Mouse (Mus musculus) liver, postnatal 0 days (tissue): Measurements from ENCODE around the gene Dgkz. TPM values are rescaled to one million over a fixed set of nuclear protein-coding genes. Genes with fewer than 3 reads are reported as not detected.

Experiments used
- ATAC-seq: fragments of 200-750 bp; cut with Nextera tagmentation; 2 replicates; pipeline ENCODE4 v1.8.0; 2017; ENCODE audit warnings: mild to moderate bottlenecking, moderate library complexity
- DNase-seq: peaks from one replicate; pipeline ENCODE4 v3.0.0-alpha.2; 2016
- H3K27ac ChIP-seq: fragments of 300-500 bp; sonication (generic); 2 replicates; pipeline ENCODE4 v1.5.1; 2014; ENCODE audit warnings: antibody characterized with exemption, moderate library complexity, mild to moderate bottlenecking, low read depth
- H3K27me3 ChIP-seq: fragments of 300-500 bp; sonication (generic); 2 replicates; pipeline ENCODE4 v1.6.1; 2014; ENCODE audit warnings: low read length, control low read depth, mixed read lengths; ENCODE audit not compliant: insufficient read depth
- H3K36me3 ChIP-seq: fragments of 300-500 bp; sonication (generic); replicated peaks from 2 replicates; pipeline ENCODE4 v1.6.1; 2014; ENCODE audit warnings: mild to moderate bottlenecking, control low read depth, low read length, moderate library complexity, mixed read lengths; ENCODE audit not compliant: insufficient read depth
- H3K4me1 ChIP-seq: fragments of 300-500 bp; sonication (generic); 2 replicates; pipeline ENCODE4 v1.6.1; 2014; ENCODE audit warnings: antibody characterized with exemption, mild to moderate bottlenecking, control low read depth; ENCODE audit not compliant: insufficient read depth
- H3K4me2 ChIP-seq: fragments of 300-500 bp; sonication (generic); 2 replicates; pipeline ENCODE4 v1.6.1; 2014; ENCODE audit warnings: low read depth, mild to moderate bottlenecking, low read length, moderate library complexity, mixed read lengths
- H3K4me3 ChIP-seq: fragments of 300-500 bp; sonication (generic); 2 replicates; pipeline ENCODE4 v1.5.1; 2014; ENCODE audit warnings: low read depth, low read length
- H3K9ac ChIP-seq: fragments of 300-500 bp; sonication (generic); replicated peaks from 2 replicates; pipeline ENCODE4 v1.6.1; 2014; ENCODE audit warnings: mild to moderate bottlenecking, moderate library complexity
- H3K9me3 ChIP-seq: fragments of 300-500 bp; sonication (generic); 2 replicates; pipeline ENCODE4 v1.6.1; 2016; ENCODE audit warnings: mild to moderate bottlenecking, control low read depth, low read length, mixed read lengths
- CTCF ChIP-seq: sonication (generic); IDR thresholded peaks from 2 replicates; pipeline ENCODE4 v1.5.1; 2016; ENCODE audit warnings: antibody characterized with exemption, low read depth
- EP300 ChIP-seq: IDR thresholded peaks from 2 replicates; pipeline ENCODE4 v1.6.1; 2016; ENCODE audit warnings: antibody characterized with exemption, low read depth, mild to moderate bottlenecking
- WGBS: fragments of 180-500 bp; shearing (Covaris S2); extraction: QIAGEN DNeasy Blood & Tissue Kit; methylation state at CpG from one replicate; pipeline ENCODE4 v1.1.7; 2014; ENCODE audit not compliant: insufficient replicate concordance; 5-methylcytosine and 5-hydroxymethylcytosine counted together
- polyA plus RNA-seq: library from polyadenylated mRNA; unstranded; fragments of >200 nt; fragmentation: Nextera tagmentation; extraction: Ambion mirVana; gene quantifications from 2 replicates; pipeline ENCODE4 v1.2.1, GENCODE M21; 2015

Gene Dgkz
- polyA plus RNA-seq, 1 experiment from 2014 or later, result 15.9 TPM

DNA sequence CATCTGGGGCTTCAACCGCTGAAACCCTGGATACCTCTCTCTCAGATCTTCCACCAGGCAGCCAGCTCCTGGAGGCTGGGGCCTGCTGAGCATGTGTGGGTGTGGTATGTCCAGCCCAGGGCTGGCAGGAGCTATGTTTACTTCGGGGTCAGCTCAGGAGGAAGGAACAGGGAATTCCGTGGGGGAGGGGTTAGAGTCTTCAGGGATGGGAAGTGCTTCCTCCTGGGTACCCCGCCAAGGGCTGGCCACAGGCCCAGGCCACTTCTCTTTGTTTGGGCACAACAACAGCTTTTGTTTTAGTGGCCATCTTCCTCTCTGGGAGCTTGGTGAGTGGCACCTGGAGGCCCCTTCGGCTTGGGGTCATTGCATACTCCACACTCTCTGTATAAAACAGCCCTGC, 21.8 kb downstream of the Dgkz start:
- TF ChIP-seq EP300, result no peak
- TF ChIP-seq CTCF, result 0 out of 2 replicates have a peak, but pooled peaks have one; percentile 16
- Histone ChIP-seq H3K36me3 (no peaks in the 10 kb centered on the region; the same call in none of the 2 replicates), H3K4me1 (peaks cover 80% of the 10 kb centered on the region), H3K27me3 (no peaks in the 10 kb centered on the region), H3K4me2 (no peak overlapping the region), H3K27ac (0 out of 2 replicates have a peak overlapping the region, but pooled peaks have one; percentile 67), H3K4me3 (no peak overlapping the region), H3K9me3 (no peaks in the 10 kb centered on the region), H3K9ac (peak overlapping the region; percentile 30; the same call in 1 of the 2 replicates)
- ATAC-seq, result no peak
- peak; percentile 47 for DNase-seq
- WGBS, result 36% methylated on average over 5 of the region's 5 CpGs

DNA sequence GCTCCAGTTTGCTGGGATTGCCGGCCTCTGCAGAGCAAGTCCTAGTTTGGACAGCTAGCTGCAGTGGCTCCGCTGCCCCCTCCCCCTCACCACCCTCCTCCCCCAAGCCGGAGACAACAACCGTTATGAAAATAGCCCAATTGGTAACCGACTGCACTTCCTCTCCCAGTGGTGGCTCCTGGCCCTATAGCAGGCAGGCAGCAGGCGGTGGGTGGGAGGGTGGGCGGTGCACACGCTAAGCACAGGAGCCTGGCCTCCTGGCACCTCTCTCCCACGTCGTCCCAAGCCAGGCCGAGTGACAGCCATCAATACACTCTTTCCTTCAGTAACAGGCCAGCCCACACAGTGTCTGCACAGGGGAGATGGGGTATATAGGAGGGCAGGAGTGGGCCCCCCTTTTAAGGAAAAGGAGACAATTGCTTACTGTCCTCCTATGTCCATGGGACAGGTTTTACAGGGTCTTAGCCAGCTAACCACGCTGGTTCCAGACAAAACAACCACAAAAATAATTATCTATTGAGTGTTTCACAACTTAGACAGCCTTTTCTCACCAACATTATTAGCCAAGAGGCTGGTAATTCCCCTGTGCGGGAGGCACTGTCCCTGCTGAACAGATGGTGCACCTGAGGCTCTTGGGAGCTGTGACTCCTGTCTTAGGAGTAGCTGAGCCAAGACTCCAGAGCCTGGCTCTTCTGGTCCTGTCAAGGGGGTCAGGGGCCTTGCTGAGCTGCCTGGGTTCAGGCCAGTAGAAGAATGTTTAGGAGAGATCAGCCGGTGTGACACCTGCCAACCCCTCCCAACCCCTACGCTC, 25.2 kb downstream of the Dgkz start:
- H3K9me3 ChIP-seq, result no peaks in the 10 kb centered on the region
- no peaks in the 10 kb centered on the region for H3K27me3 ChIP-seq
- H3K4me1 ChIP-seq, result peaks cover 74% of the 10 kb centered on the region
- H3K27ac ChIP-seq, result peak overlapping the region; percentile 92
- DNase-seq (peak; percentile 82), ATAC-seq (peak; percentile 80)
- H3K4me3 ChIP-seq, result peak overlapping the region; percentile 48
- no peak for TF ChIP-seq EP300
- TF ChIP-seq CTCF, result no peak
- H3K9ac ChIP-seq, result peak overlapping the region; percentile 72
- peaks cover 7% of the 10 kb centered on the region; the same call in 1 of the 2 replicates for H3K36me3 ChIP-seq
- peak overlapping the region; percentile 87 for H3K4me2 ChIP-seq
- 7% methylated on average over 14 of the region's 15 CpGs for WGBS

DNA sequence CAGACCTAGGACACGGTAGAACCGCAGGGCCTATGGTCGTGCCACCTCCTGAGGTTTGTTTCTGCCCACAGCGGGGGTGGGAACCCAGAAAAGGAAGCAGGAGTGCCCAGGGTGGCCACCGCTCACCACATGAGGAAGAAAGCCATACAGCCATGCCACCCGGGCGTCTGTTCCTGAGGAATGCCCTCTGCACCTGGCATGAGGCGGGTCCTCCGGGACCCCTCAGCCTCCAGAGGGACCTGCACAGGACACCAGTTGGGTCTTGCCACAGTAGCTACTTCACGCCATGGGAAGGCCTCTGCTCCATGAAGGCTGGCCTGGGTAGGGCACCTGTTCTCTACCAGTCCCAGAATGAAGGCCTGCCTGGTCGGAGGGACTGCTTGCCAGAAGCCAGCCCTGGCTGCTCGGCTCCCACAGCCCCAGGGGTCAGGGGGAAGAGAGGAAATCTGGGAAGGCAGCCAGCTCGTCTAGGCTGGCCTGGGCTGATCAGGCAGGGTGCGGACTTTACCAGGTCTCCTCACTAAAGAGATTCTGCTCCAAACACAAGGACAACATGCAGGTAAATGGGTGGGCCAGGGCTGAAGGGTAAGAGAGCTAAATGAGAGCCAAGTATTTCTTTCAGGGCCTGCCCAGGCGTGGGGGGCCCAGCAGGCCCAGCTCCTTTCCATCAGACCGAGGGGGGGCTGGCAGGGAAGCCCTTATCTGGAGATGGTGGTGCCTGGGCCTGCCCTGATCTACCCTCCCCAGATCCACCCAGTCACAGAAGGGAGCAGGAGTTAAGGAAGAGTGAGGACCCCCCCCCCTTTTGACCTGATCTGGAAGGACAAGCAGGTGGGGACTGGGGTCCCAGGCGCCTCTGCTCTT, 26.0 kb downstream of the Dgkz start:
- Histone ChIP-seq H3K27me3 (no peaks in the 10 kb centered on the region), H3K9ac (peak overlapping the region; percentile 72), H3K9me3 (no peaks in the 10 kb centered on the region), H3K36me3 (peaks cover 15% of the 10 kb centered on the region), H3K4me2 (peak overlapping the region; percentile 87), H3K4me1 (peaks cover 67% of the 10 kb centered on the region), H3K27ac (peak overlapping the region; percentile 92), H3K4me3 (peak overlapping the region; percentile 48)
- ATAC-seq (peak; percentile 55), DNase-seq (peak; percentile 62)
- no peak for TF ChIP-seq CTCF
- peak; percentile 77 for TF ChIP-seq EP300
- 16% methylated on average over 17 of the region's 17 CpGs for WGBS

DNA sequence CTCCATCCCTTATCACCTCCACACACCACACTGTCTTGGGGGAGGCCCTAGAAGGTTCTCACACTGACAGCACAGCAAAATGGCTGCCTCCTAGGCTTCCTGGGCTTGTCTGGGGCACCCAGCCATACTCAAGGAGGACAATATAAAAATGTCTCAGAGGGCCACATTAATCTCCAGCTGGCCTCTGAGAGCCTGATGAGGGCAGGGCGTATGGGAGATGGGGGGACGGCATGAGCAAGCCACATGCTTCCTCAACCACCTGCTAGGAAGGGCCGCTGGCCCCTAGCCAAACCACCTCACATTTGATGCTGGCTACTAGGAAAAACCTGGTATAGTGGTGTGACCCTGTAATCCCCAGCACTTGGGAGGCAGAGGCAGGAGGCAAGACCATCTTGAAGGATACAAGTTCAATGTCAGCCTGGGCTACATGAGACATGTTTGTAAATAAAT, 26.8 kb downstream of the Dgkz start:
- no peak for TF ChIP-seq EP300
- no peak for TF ChIP-seq CTCF
- H3K4me2 ChIP-seq, result peak overlapping the region; percentile 87
- WGBS, result 44% methylated on average over 3 of the region's 3 CpGs
- H3K9ac ChIP-seq, result peak overlapping the region; percentile 72
- H3K4me1 ChIP-seq, result peaks cover 63% of the 10 kb centered on the region
- H3K9me3 ChIP-seq, result no peaks in the 10 kb centered on the region
- DNase-seq (peak; percentile 56), ATAC-seq (no peak)
- H3K27me3 ChIP-seq, result no peaks in the 10 kb centered on the region
- H3K27ac ChIP-seq, result peak overlapping the region; percentile 92
- H3K36me3 ChIP-seq, result peaks cover 18% of the 10 kb centered on the region
- peak overlapping the region; percentile 48 for H3K4me3 ChIP-seq

DNA sequence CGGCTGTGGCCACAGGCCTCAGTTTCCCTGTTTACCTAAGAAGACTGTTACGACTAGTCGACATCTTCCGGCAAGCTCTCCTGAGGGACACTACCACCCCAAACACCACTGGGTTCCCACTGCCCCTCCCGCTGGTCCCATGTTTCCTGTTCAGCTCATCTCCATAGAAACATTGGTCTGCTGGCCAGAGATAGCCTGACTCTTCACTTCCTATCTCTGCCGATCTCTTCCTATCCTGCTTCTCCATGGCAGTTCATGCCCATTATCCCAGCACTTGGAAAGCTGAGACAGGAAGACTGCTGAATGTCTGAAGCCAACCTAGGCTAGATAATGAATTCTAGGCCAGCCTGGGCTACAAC, 27.5 kb downstream of the Dgkz start:
- Histone ChIP-seq H3K4me3 (peak overlapping the region; percentile 48), H3K9ac (peak overlapping the region; percentile 72), H3K27me3 (no peaks in the 10 kb centered on the region), H3K4me1 (peaks cover 59% of the 10 kb centered on the region), H3K9me3 (no peaks in the 10 kb centered on the region), H3K27ac (peak overlapping the region; percentile 92), H3K36me3 (peaks cover 25% of the 10 kb centered on the region), H3K4me2 (peak overlapping the region; percentile 87)
- DNase-seq (no peak), ATAC-seq (peak; percentile 18)
- WGBS, result 30% methylated on average over 6 of the region's 6 CpGs
- TF ChIP-seq CTCF, result no peak
- TF ChIP-seq EP300, result peak; percentile 52; the same call in 1 of the 2 replicates
